Mouse (Mus musculus) lung, embryonic 14.5 days (tissue): ENCODE measurements around the gene Coq4. TPM values are rescaled to one million over a fixed set of nuclear protein-coding genes. Genes with fewer than 3 reads are reported as not detected.
A peak's percentile ranks its signal among the peaks of the same experiment; 100 is the strongest.
"Not testable (repeated sequence)": the region's sequence is repeated elsewhere in the genome, so short reads cannot be mapped to it uniquely, and the experiment has no call there.

Experiments used
- ATAC-seq: fragments of 200-750 bp; cut with Nextera tagmentation; 2 replicates; pipeline ENCODE4 v1.8.0; 2017; ENCODE audit warnings: mild to moderate bottlenecking, moderate TSS enrichment, moderate library complexity; ENCODE audit not compliant: insufficient read depth
- DNase-seq: peaks from one replicate; pipeline ENCODE4 v3.0.0-alpha.2; 2015
- H3K27ac ChIP-seq: fragments of 300-500 bp; sonication (generic); 2 replicates; pipeline ENCODE4 v1.5.1; 2014; ENCODE audit warnings: low read depth, mild to moderate bottlenecking, moderate library complexity
- H3K27me3 ChIP-seq: fragments of 300-500 bp; sonication (generic); 2 replicates; pipeline ENCODE4 v1.6.1; 2014; ENCODE audit warnings: low read length, control low read depth; ENCODE audit not compliant: insufficient read depth
- H3K36me3 ChIP-seq: fragments of 300-500 bp; sonication (generic); 2 replicates; pipeline ENCODE4 v1.6.1; 2014; ENCODE audit warnings: control low read depth; ENCODE audit not compliant: insufficient read depth
- H3K4me1 ChIP-seq: fragments of 300-500 bp; sonication (generic); 2 replicates; pipeline ENCODE4 v1.6.1; 2014; ENCODE audit warnings: antibody characterized with exemption, control low read depth; ENCODE audit not compliant: insufficient read depth
- H3K4me2 ChIP-seq: fragments of 300-500 bp; sonication (generic); 2 replicates; pipeline ENCODE4 v1.6.1; 2014; ENCODE audit warnings: mild to moderate bottlenecking
- H3K4me3 ChIP-seq: fragments of 300-500 bp; sonication (generic); 2 replicates; pipeline ENCODE4 v1.5.1; 2014; ENCODE audit warnings: low read depth, low read length
- H3K9ac ChIP-seq: fragments of 300-500 bp; sonication (generic); 2 replicates; pipeline ENCODE4 v1.6.1; 2014
- H3K9me3 ChIP-seq: fragments of 300-500 bp; sonication (generic); 2 replicates; pipeline ENCODE4 v1.6.1; 2016; ENCODE audit warnings: low read depth, low read length, control low read depth
- CTCF ChIP-seq: IDR thresholded peaks from 2 replicates; pipeline ENCODE4 v1.5.1; 2016; ENCODE audit warnings: antibody characterized with exemption, low read depth
- WGBS: fragments of 180-500 bp; shearing (Covaris S2); extraction: QIAGEN DNeasy Blood & Tissue Kit; methylation state at CpG from one replicate; pipeline ENCODE4 v1.1.7; 2014; 5-methylcytosine and 5-hydroxymethylcytosine counted together
- polyA plus RNA-seq: library from polyadenylated mRNA; unstranded; fragments of >200 nt; fragmentation: Nextera tagmentation; extraction: Ambion mirVana; gene quantifications from 2 replicates; pipeline ENCODE4 v1.2.1, GENCODE M21; 2014

The Coq4 gene
- polyA plus RNA-seq, 1 experiment from 2014 or later = 37.5 TPM

- H3K4me1 ChIP-seq = no peaks in the 10 kb centered on the region
- ATAC-seq = no peak
- TF ChIP-seq CTCF = peak; percentile 41
These were observed 17.1 kb upstream of the Coq4 start for GRCm38 (mm10) chr2:29770162-29770561.

GRCm38 (mm10) chr2:29771611-29772461 is 15.5 kb upstream of the Coq4 start:
- H3K9me3 ChIP-seq = no peaks in the 10 kb centered on the region
- no peaks in the 10 kb centered on the region for H3K27me3 ChIP-seq
- WGBS = 63% methylated on average over 8 of the region's 8 CpGs
- ATAC-seq (no peak), DNase-seq (no peak)
- H3K9ac ChIP-seq = no peak overlapping the region
- no peaks in the 10 kb centered on the region for H3K4me1 ChIP-seq
- no peak for TF ChIP-seq CTCF
- 0 out of 2 replicates have a peak overlapping the region, but pooled peaks have one; percentile 19 for H3K27ac ChIP-seq
- no peak overlapping the region for H3K4me2 ChIP-seq
- peaks cover 12% of the 10 kb centered on the region for H3K36me3 ChIP-seq
- no peak overlapping the region for H3K4me3 ChIP-seq

More at GRCm38 (mm10) chr2:29770162-29770561, 17.1 kb upstream of the Coq4 start:
- Histone ChIP-seq H3K4me2 (no peak overlapping the region), H3K9ac (no peak overlapping the region), H3K27ac (no peak overlapping the region), H3K36me3 (peaks cover 5% of the 10 kb centered on the region; the same call in 1 of the 2 replicates), H3K4me3 (no peak overlapping the region), H3K27me3 (no peaks in the 10 kb centered on the region), H3K9me3 (no peaks in the 10 kb centered on the region)
- DNase-seq = no peak

- no peak for TF ChIP-seq CTCF
- DNase-seq (no peak), ATAC-seq (no peak)
- H3K27ac ChIP-seq = no peak overlapping the region
- no peaks in the 10 kb centered on the region for H3K9me3 ChIP-seq
- H3K4me2 ChIP-seq = no peak overlapping the region
- H3K9ac ChIP-seq = no peak overlapping the region
- H3K4me1 ChIP-seq = no peaks in the 10 kb centered on the region
- WGBS = 84% methylated on average over 4 of the region's 4 CpGs
- peaks cover 27% of the 10 kb centered on the region for H3K36me3 ChIP-seq
- no peaks in the 10 kb centered on the region for H3K27me3 ChIP-seq
- no peak overlapping the region for H3K4me3 ChIP-seq
These were observed 14.0 kb upstream of the Coq4 start for GRCm38 (mm10) chr2:29773323-29773722.

- DNase-seq, H3K4me3 ChIP-seq, H3K27ac ChIP-seq, H3K9ac ChIP-seq, H3K9me3 ChIP-seq, H3K4me2 ChIP-seq, H3K4me1 ChIP-seq, H3K27me3 ChIP-seq, ATAC-seq: not testable (repeated sequence)
- WGBS = 92% methylated on average over 2 of the region's 2 CpGs
- peaks cover 91% of the 10 kb centered on the region for H3K36me3 ChIP-seq
These were observed 6.0 kb upstream of the Coq4 start for GRCm38 (mm10) chr2:29781256-29781655.

- Histone ChIP-seq H3K9ac (no peak overlapping the region), H3K27ac (no peak overlapping the region), H3K27me3 (no peaks in the 10 kb centered on the region), H3K4me2 (no peak overlapping the region), H3K4me1 (no peaks in the 10 kb centered on the region; the same call in 1 of the 2 replicates), H3K9me3 (peaks cover 4% of the 10 kb centered on the region; the same call in 1 of the 2 replicates), H3K4me3 (no peak overlapping the region), H3K36me3 (peaks cover 61% of the 10 kb centered on the region)
- no peak; the same call in 1 of the 2 replicates for ATAC-seq
- no peak for TF ChIP-seq CTCF
- peak; percentile 50 for DNase-seq
- WGBS = 64% methylated on average over 4 of the region's 4 CpGs
These were observed 3.0 kb upstream of the Coq4 start for GRCm38 (mm10) chr2:29784290-29784689.

GRCm38 (mm10) chr2:29787937-29788681 is 816 bp downstream of the Coq4 start, which contains the start of gene Trub2:
Trub2 (minus strand) TSS chr2:29788502.
- H3K27ac ChIP-seq = peak within 1 kb of the TSS; percentile 64; the same call in 1 of the 2 replicates
- ATAC-seq (peak; percentile 92), DNase-seq (peak; percentile 88)
- no peaks in the 10 kb centered on the region; the same call in 1 of the 2 replicates for H3K4me1 ChIP-seq
- H3K4me3 ChIP-seq = peak within 1 kb of the TSS; percentile 79
- WGBS = under 1% methylated on average over 45 of the region's 45 CpGs
- peaks cover 49% of the 10 kb centered on the region for H3K36me3 ChIP-seq
- peak within 1 kb of the TSS; percentile 74 for H3K9ac ChIP-seq
- no peaks in the 10 kb centered on the region for H3K9me3 ChIP-seq
- no peak for TF ChIP-seq CTCF
- no peaks in the 10 kb centered on the region for H3K27me3 ChIP-seq
- peak within 1 kb of the TSS; percentile 87 for H3K4me2 ChIP-seq
